Mouse (Mus musculus): ENCODE results near the gene Mypn. TPM values are rescaled to one million over a fixed set of nuclear protein-coding genes. Genes with fewer than 3 reads are reported as not detected.
A peak's percentile ranks its signal among the peaks of the same experiment; 100 is the strongest.

Gene Mypn
- polyA plus RNA-seq, 1 experiment from 2014 or later = 0.12 TPM

- no peaks in the 10 kb centered on the region for H3K4me1 ChIP-seq (replicated peaks; ENCODE audit: control insufficient read depth, insufficient read depth)
- no peaks in the 10 kb centered on the region for H3K9me3 ChIP-seq (ENCODE audit: control insufficient read depth, low read length)
Measured at GRCm38 (mm10) chr10:63167241-63167995, 36.3 kb downstream of the Mypn start.

GRCm38 (mm10) chr10:63165752-63166412 is 37.9 kb downstream of the Mypn start:
- WGBS = 64% methylated on average over 16 of the region's 16 CpGs
- no peaks in the 10 kb centered on the region for H3K4me1 ChIP-seq (replicated peaks; ENCODE audit: control insufficient read depth, insufficient read depth)
- DNase-seq (ENCODE audit: low spot score) = no peak
- H3K9me3 ChIP-seq (ENCODE audit: control insufficient read depth, low read length) = no peaks in the 10 kb centered on the region
- TF ChIP-seq CTCF (IDR thresholded peaks at IDR 0.05; ENCODE audit: low read depth) = no peak
- no peak for TF ChIP-seq EP300 (optimal IDR thresholded peaks at IDR 0.05)
- H3K4me2 ChIP-seq (replicated peaks; ENCODE audit: low read depth) = no peak overlapping the region
- ATAC-seq (ENCODE audit: low FRiP score, low TSS enrichment) = no peak
- H3K36me3 ChIP-seq (ENCODE audit: control insufficient read depth, insufficient read depth, low read length) = no peaks in the 10 kb centered on the region
- no peak overlapping the region for H3K4me3 ChIP-seq (ENCODE audit: low read depth, low read length)
- no peaks in the 10 kb centered on the region for H3K27me3 ChIP-seq (ENCODE audit: control insufficient read depth, insufficient read depth, low read length)
- H3K9ac ChIP-seq (ENCODE audit: low read length) = no peak overlapping the region
- H3K27ac ChIP-seq (replicated peaks) = no peak overlapping the region

More at GRCm38 (mm10) chr10:63167241-63167995, 36.3 kb downstream of the Mypn start:
- TF ChIP-seq EP300 (optimal IDR thresholded peaks at IDR 0.05) (no peak), CTCF (IDR thresholded peaks at IDR 0.05; ENCODE audit: low read depth) (no peak)
- WGBS = 77% methylated on average over 10 of the region's 10 CpGs
- Histone ChIP-seq H3K4me2 (replicated peaks; ENCODE audit: low read depth) (no peak overlapping the region), H3K27ac (replicated peaks) (no peak overlapping the region), H3K4me3 (ENCODE audit: low read depth, low read length) (no peak overlapping the region), H3K36me3 (ENCODE audit: control insufficient read depth, insufficient read depth, low read length) (no peaks in the 10 kb centered on the region), H3K9ac (ENCODE audit: low read length) (no peak overlapping the region), H3K27me3 (ENCODE audit: control insufficient read depth, insufficient read depth, low read length) (no peaks in the 10 kb centered on the region)
- no peak for ATAC-seq (ENCODE audit: low FRiP score, low TSS enrichment)
- no peak for DNase-seq (ENCODE audit: low spot score)

GRCm38 (mm10) chr10:63161240-63161639 is 42.5 kb downstream of the Mypn start:
- DNase-seq (ENCODE audit: low spot score) (no peak), ATAC-seq (ENCODE audit: low FRiP score, low TSS enrichment) (no peak)

GRCm38 (mm10) chr10:63160671-63161070 is 43.1 kb downstream of the Mypn start:
- Histone ChIP-seq H3K4me2 (replicated peaks; ENCODE audit: low read depth) (no peak overlapping the region), H3K9me3 (ENCODE audit: control insufficient read depth, low read length) (no peaks in the 10 kb centered on the region), H3K27me3 (ENCODE audit: control insufficient read depth, insufficient read depth, low read length) (no peaks in the 10 kb centered on the region), H3K4me1 (replicated peaks; ENCODE audit: control insufficient read depth, insufficient read depth) (no peaks in the 10 kb centered on the region), H3K36me3 (ENCODE audit: control insufficient read depth, insufficient read depth, low read length) (no peaks in the 10 kb centered on the region), H3K27ac (replicated peaks) (no peak overlapping the region), H3K4me3 (ENCODE audit: low read depth, low read length) (no peak overlapping the region), H3K9ac (ENCODE audit: low read length) (no peak overlapping the region)
- 64% methylated on average over 12 of the region's 12 CpGs for WGBS
- no peak for TF ChIP-seq EP300 (optimal IDR thresholded peaks at IDR 0.05)
- no peak for TF ChIP-seq CTCF (IDR thresholded peaks at IDR 0.05; ENCODE audit: low read depth)
- ATAC-seq (ENCODE audit: low FRiP score, low TSS enrichment) = no peak
- DNase-seq (ENCODE audit: low spot score) = no peak

More at GRCm38 (mm10) chr10:63161240-63161639, 42.5 kb downstream of the Mypn start:
- TF ChIP-seq EP300 (optimal IDR thresholded peaks at IDR 0.05) = no peak
- TF ChIP-seq CTCF (IDR thresholded peaks at IDR 0.05; ENCODE audit: low read depth) = no peak
- no peak overlapping the region for H3K27ac ChIP-seq (replicated peaks)
- no peak overlapping the region for H3K4me3 ChIP-seq (ENCODE audit: low read depth, low read length)
- no peaks in the 10 kb centered on the region for H3K9me3 ChIP-seq (ENCODE audit: control insufficient read depth, low read length)
- H3K27me3 ChIP-seq (ENCODE audit: control insufficient read depth, insufficient read depth, low read length) = no peaks in the 10 kb centered on the region
- no peak overlapping the region for H3K9ac ChIP-seq (ENCODE audit: low read length)
- WGBS = 37% methylated on average over 5 of the region's 5 CpGs
- H3K4me2 ChIP-seq (replicated peaks; ENCODE audit: low read depth) = no peak overlapping the region
- no peaks in the 10 kb centered on the region for H3K4me1 ChIP-seq (replicated peaks; ENCODE audit: control insufficient read depth, insufficient read depth)
- no peaks in the 10 kb centered on the region for H3K36me3 ChIP-seq (ENCODE audit: control insufficient read depth, insufficient read depth, low read length)

- TF ChIP-seq CTCF (IDR thresholded peaks at IDR 0.05; ENCODE audit: low read depth) = no peak
- no peak for TF ChIP-seq EP300 (optimal IDR thresholded peaks at IDR 0.05)
- H3K9me3 ChIP-seq (ENCODE audit: control insufficient read depth, low read length) = no peaks in the 10 kb centered on the region
- no peak overlapping the region for H3K27ac ChIP-seq (replicated peaks)
- H3K4me2 ChIP-seq (replicated peaks; ENCODE audit: low read depth) = no peak overlapping the region
- H3K4me3 ChIP-seq (ENCODE audit: low read depth, low read length) = no peak overlapping the region
- WGBS = 45% methylated on average over 13 of the region's 13 CpGs
- peak; percentile 93 for ATAC-seq (ENCODE audit: low FRiP score, low TSS enrichment)
- DNase-seq (ENCODE audit: low spot score) = peak; percentile 67
- H3K36me3 ChIP-seq (ENCODE audit: control insufficient read depth, insufficient read depth, low read length) = no peaks in the 10 kb centered on the region
- H3K4me1 ChIP-seq (replicated peaks; ENCODE audit: control insufficient read depth, insufficient read depth) = no peaks in the 10 kb centered on the region
- H3K9ac ChIP-seq (ENCODE audit: low read length) = no peak overlapping the region
- no peaks in the 10 kb centered on the region for H3K27me3 ChIP-seq (ENCODE audit: control insufficient read depth, insufficient read depth, low read length)
Measured at GRCm38 (mm10) chr10:63158191-63158590, 45.6 kb downstream of the Mypn start.

- H3K36me3 ChIP-seq (ENCODE audit: control insufficient read depth, insufficient read depth, low read length) = no peaks in the 10 kb centered on the region
- H3K27ac ChIP-seq (replicated peaks) = no peak overlapping the region
- WGBS = 88% methylated on average over 4 of the region's 4 CpGs
- H3K4me2 ChIP-seq (replicated peaks; ENCODE audit: low read depth) = no peak overlapping the region
- H3K4me3 ChIP-seq (ENCODE audit: low read depth, low read length) = no peak overlapping the region
- H3K4me1 ChIP-seq (replicated peaks; ENCODE audit: control insufficient read depth, insufficient read depth) = no peaks in the 10 kb centered on the region
- ATAC-seq (ENCODE audit: low FRiP score, low TSS enrichment) (no peak), DNase-seq (ENCODE audit: low spot score) (no peak)
- no peak for TF ChIP-seq EP300 (optimal IDR thresholded peaks at IDR 0.05)
- TF ChIP-seq CTCF (IDR thresholded peaks at IDR 0.05; ENCODE audit: low read depth) = no peak
- H3K9ac ChIP-seq (ENCODE audit: low read length) = no peak overlapping the region
- no peaks in the 10 kb centered on the region for H3K9me3 ChIP-seq (ENCODE audit: control insufficient read depth, low read length)
- no peaks in the 10 kb centered on the region for H3K27me3 ChIP-seq (ENCODE audit: control insufficient read depth, insufficient read depth, low read length)
Measured at GRCm38 (mm10) chr10:63157491-63157890, 46.3 kb downstream of the Mypn start.
